Mouse (Mus musculus) regulatory T cell (primary cell): Measurements from ENCODE around the gene Kif6.

Experiments used
- in situ Hi-C: fragments of 300-600 bp; cut with MboI, MseI; formaldehyde crosslinking; loops from one replicate; pipeline ENCODE4 v1.15.1; 2025; ENCODE audit warnings: high pct_unique_total_duplicates

Gene Kif6

DNA sequence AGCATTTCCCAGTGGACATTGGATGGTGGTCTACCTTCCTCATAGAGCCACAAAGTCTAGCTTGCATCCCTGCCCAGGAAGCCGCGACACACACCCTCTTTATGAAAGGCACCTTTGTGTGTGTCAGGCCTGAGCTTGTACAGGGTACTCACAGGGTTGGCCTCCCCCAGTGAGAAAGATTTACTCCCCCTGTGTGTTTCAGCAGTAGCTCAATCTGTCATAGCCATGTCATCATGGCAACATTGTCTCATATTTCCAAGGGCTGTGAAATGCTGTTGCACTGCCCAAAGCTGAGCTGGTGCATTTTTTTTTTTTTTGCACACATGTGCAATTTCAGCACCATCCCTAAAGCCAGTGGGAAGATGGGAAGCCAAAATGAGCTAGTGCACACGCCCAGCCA is 224.3 kb downstream of the Kif6 start:
- in situ Hi-C loops: no loop called here

DNA sequence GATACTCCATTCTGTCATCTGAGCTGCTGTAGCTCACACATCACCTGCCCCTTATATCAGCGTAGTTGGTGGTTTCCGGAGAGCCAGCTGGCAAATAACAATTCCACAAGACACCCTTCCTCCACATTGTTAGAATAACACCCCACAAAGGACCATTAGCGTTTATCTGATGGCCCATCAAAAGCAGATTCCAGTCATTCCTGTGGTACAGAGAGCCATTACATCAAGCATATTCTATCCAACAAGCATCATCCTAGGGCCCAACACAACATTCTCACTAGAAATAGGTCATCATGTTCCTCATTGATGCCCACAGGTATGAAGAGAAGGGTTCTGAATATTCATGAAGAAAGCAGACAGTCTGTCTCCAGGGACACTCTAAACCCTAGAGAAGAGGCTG is 236.3 kb downstream of the Kif6 start:
- in situ Hi-C loops: no loop called here

DNA sequence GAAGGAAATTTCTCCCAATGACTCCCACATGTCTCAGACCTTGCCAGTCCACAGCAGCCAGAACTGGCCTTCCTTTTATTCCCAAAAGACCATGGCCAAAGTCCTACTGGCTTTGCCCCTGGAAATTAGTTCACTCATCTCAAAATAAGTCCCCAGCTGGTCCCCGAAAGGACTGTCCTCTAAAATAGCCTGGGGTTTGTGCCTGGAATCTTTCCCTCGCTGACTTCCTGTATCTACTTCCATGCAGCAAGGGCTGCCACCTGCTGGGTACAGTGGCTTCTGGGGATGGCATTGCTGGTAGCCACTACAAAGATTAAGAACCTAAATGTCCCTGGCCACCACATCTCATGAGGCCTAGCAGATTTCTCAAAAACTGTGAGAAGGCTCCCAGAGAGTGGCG is 237.2 kb downstream of the Kif6 start:
- in situ Hi-C loops: no loop called here

DNA sequence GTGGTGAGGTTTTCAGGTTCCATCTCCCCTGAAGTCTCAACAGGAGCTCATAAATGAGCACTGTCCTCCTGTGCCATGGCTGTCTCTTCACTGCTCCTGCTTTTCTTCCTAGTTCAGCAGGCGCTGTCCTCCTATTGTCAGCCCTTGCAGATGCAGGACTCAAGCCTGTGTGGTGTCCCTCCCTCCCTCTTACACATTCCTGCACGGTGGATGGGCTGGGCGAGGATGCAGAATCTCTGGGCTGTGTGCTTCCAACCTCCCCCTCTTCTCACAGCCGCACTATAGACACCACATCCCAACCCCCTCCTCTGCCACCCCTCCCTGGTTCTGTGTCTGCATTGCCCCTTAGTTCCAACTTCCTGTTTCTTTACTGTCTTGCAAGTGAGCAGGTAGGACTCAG is 240.8 kb downstream of the Kif6 start:
- in situ Hi-C loops: no loop called here

DNA sequence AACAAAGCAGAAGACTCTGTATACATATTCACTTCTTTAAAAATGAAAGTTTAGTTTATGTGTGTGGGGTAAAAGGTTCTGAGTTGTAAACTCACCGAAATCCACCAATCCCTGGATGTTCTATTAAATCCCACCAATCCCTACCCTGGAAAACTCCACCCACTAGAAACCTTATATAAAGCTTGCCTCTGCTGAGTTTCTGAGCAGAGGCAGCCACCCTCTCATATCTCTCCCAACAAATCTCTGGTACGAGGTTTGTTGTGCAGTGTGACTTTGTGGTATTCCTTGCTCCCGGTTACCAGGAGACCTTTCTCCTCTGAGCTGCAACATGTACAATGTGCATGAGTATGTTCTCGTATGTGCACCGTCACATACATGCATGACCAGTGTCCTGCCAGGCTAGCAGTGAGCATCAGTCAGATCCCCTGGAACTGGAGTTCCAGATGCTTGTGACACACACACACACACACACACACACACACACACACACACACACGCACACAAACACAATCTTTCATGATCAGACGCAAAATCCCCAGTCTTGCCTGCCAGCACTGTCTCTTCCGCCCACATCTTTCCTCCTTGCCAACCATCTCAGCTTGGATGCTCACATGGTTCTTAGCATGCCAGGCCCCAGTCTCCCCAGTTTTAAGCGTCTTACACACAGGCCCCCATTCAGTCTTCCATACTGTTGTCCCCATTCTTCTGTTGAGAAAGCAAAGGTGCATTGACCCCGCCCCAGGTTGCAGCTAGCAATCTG is 245.3 kb downstream of the Kif6 start:
- in situ Hi-C loops: no loop called here

DNA sequence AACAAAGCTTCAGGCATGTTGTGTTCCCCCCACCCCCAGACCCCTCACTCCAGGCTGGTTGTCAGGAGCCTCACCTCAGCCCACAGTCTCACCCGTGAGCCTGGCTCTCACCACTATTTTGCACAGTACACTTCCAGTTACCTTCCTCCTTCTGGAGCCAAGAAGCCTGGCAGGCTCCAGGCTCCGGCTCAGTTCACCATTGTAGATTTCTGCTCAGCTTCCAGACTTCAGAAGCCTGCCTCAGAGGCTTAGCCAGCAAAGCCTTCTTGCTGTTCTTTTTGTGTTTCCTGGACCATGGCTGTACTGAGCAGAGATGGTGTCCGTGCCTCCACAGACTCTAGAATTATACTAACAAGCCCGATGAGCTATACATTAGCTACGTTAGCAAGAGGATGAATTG is 248.7 kb downstream of the Kif6 start:
- in situ Hi-C loops: no loop called here

DNA sequence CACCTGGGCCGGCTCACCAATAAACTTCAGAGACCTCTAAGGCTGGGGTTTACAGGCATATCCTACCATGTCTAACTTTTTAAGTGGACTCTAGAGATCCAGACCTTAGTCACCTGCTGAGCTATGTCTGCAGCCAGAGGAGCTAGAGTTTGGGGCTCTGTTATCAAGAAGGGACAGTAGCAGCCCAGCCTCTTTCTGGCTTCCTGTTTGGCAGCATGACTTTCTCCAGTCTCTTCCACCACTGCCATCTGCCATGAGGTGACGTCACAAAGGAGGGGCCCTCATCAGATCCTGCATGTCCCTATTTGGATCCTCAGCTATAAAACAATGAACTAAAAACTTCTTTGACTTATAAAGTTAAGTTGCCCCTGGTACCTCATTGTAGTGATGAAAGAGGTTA is 250.7 kb downstream of the Kif6 start:
- in situ Hi-C loops: no loop called here

DNA sequence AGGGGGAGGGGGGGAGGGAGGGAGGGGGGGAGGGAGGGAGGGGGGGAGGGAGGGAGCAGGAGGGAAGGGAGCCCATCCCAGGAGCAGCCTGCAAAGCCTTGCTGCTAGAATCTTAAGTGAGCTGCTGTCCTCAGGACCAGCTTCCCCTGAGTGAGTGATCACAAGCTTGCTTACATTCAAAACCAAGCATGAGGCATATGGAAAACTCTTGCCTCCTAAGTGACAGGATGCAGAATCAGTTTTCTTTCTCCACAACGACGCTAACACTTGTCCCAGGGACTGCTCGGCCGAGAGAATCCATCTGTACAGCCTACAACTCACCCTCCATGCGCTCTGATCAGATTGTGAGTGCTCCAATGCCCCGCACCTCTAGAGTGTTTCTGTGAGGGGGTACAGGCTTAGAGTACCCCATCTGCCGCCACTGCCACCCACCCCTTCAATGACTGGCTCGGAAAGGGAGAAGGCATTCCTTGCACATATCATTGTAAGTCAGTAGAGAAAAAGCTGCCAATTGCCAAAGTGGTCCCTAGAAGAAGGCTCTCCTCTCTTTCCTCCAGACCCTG is 251.8 kb downstream of the Kif6 start:
- in situ Hi-C loops: no loop called here

DNA sequence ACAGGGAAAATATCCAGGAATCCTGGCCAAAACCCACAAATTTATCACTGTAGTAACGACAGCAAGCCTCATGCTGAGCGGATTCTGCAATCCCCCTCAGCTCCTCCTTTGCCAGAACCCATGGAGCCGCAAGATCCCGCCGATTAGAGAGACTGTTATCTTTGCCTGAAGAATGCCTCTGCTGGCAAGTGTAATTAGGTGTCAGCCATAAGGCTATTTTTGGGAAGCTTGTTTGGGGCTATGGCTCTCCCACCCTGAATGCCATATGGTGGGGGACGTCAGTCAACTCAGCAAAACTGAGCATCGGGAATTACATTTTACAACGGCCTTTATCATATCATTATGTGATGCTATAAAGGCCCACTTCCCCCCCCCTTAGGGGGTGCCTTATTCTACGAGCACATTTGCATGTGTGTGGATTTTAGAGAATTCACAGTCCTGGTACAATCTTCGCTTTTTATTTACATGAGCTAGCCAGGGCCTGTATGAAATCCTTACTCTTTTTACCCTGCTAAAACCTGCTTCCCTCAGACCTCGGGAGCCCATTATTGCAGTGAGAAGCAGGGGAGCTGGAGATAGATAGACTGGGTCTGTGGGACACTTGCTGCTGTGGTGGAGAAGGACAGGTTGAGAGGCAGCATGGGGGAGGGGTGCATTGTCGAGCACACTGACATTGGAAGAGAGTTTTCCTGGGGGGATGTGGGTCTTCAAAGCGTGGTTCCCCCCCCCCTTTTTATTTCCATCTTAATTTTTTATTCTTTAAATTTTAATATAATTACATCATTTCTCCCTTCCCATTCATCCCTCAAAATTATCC is 252.6 kb downstream of the Kif6 start:
- in situ Hi-C loops: no loop called here

DNA sequence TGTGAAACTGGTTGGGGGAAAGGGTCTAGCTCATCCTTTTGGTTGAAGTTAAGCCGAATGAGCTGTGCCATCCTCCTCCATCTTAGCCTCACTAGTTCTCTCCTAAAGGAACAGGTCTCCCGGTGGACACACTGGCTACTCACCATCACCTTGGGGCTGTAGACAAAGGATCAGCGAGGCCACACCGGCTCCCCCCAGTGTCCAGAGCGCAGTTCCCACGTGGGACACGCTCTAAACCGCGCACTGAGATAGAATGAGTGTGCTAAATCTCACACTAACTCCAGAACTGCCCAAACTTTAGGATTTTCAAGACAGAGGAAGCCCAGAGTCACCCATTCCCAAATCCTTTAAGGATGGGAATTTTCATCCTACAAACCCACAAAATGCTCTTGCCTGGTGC is 254.3 kb downstream of the Kif6 start:
- in situ Hi-C loops: no loop called here

DNA sequence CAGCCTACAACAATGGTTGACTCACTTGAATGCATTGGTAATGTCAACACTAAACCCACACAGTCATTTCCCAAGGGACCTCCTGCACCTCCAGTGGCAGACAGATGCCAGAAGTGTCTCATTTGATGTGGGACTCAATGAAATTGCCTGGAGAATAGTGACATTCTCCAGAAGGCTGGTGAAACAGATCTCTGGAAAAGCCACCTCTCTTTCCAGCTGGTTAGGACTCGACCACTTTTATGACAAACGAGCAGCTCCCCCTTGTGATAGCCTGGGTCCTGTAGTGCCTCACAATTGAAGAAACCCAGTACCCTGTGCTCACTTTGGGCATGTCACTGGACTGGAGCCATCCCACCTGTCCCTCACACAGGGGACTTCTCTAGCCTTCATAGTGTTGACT is 257.4 kb downstream of the Kif6 start:
- in situ Hi-C loops: no loop called here

DNA sequence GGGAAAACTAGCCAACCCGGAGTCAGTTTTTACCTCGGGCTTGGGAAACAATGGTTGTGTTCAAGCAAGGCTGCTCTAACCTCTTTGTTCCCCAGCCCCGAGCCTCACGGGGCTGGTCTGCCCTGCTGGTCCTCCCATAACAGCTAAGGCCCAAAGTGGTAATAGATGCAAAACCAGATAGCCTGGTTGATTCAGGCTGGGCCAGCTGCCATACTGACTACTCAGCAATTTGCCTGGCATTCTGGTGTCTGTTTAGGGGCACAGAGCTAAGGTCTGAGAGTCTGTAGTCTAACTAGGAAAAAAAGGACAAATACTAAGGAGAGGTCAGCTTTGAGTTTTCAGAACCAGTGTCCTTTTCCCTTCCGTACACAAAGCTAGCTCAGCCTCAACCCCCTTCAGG is 259.8 kb downstream of the Kif6 start:
- in situ Hi-C loops: no loop called here

DNA sequence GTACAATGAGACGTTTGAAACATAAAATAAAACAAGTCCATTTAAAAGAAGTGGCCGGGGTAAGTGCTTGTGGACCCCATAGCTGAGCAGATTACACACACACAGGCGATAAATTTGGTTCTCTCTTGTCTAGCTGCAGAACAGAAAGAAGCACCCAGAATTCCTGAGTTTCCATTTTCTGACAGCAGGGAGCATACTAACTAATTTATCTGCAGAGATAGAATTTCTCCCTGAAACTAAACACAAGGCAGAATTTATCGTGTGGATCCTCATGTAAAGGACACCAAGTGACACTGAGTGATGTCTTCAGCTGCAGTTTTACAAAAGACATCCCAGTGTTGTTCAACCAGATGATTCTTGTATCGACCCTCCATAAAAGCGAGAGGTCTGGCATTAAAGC is 260.5 kb downstream of the Kif6 start:
- in situ Hi-C loops: no loop called here

DNA sequence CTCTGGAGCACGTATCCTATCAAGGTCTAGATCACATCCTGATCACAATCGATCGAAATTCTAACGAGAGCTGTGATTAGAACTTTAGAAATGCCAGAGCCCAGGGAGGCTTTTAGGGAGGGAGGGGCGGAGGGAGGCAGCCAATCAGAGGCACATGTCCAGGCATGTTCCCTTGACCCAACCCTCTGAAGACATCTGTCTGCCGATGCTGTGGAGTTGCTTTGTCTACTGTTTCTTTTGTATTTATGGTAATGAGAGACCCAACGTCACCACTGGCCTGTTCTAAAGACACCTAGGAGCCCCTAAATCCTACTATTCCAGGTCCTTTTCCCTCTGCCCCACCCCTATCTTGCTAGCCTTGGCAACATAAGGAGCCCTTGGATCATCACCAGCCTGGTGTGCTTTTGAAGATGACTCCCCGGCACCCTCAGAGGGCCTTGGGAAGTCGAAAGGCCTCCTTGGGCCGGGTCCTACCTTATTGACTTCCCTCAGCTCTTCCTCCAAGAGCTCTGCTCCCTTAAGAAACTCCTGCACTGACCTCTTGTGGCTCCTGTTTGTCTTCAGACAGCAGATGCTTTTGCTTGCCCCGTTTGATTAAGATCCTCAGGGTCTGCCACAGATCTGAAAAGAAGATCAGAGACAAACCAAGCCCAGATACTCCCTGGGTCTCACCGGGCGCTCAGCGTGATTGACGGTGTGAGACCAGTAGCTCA is 261.2 kb downstream of the Kif6 start:
- in situ Hi-C loops: no loop called here

DNA sequence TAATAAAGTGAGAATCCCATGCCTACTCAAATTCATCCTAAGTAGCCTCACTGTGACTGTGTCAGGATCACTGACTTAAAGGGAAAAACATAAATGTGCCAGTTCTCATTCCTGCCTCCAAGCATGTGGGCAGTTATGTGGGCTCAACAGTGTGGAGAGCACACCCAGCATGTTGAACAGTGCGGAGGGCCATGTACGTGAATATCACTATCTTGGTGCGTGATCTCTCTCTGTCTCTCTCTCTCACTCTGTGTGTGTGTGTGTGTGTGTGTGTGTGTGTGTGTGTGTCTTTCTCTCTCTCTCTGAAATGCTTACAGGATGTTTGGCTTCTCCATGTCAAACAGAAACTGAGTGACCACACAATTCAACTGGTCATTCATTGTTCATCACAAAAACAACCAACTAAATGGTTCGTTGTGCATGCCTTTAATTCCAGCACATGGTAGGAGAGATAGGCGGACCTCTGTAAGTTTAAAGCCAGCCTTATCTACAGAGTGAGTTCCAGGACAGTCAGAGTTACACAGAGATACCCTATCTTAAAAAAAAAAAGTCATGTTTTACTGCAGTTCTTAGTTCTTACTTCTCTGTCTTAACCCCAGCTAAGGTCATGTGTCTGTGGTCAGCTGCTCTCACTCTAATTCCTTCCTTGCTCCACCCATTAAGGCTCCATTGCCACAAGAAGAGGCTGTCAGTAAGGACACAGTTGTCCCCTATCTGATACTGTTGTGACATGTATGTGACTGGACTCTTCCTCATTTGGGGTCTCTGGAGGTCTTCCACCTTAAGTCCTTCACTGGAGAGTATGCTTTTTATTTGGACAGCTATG is 266.2 kb downstream of the Kif6 start:
- in situ Hi-C loops: no loop called here

DNA sequence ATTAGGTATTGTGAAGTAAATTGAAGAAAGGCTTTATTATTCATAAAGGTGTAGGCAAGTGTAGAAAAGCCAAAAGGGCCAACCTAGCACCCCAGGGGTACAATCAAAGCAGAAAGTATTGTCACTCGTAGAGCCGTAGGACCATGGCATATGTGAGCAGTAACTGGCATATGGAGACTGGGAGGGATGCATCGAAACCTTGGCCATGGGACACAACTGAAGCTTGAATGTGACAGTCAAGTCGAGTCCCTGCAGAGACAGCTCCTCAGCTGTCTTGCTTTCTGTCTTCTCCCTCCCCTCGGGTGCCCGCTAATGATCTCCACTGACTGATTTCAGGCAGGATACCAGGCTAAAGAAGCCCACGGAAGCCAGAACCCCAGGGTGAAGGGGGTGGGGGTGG is 266.9 kb downstream of the Kif6 start:
- in situ Hi-C loops: no loop called here

DNA sequence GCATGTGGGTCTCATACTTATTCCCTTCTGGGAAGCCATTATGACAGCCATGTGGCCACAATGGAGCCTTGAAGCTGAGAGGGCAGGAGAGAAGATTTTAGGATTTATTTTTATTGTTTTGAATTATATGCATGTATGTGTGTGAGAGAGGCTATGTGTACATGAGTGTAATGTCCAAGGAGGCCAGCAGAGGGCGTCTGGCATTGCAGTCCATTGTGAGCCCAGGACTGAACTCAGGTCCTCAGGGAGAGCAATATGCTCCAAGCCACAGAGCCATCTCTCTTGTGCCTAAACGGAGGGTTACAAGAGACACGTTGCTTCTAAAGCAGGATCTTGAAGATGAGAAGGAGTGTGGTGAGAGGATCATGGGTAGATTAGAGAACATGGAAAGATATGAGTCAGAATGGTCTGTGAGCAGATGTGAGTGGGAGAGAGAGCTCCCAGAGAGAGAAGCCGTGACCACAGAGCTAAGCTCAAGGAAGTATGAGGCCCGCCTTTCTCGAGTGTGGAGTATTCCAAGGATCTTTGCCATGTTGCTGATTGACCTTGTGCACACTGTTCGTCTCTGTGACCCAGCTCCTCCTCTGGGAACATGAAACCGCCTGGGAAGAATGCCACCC is 268.3 kb downstream of the Kif6 start:
- in situ Hi-C loops: no loop called here

DNA sequence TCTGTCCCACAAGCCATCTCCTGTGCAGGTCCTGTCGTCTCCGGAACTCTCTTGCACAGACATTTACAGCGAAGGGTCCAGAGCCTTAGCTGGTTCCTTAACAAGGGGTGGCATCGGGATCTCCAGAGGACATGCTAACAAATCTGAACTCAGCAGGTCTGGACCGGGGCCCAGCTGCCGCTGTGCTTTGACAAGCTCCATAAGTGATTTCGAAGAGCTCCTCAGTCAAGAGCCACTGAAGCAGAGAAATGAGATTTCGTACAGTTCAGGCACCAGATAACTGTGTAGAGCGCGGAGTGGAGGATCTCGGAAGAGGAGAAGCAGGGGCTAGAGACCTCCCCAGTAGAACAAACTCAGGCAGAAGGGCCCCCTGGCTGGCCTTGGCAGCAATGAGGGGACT is 270.1 kb downstream of the Kif6 start:
- in situ Hi-C loops: no loop called here

DNA sequence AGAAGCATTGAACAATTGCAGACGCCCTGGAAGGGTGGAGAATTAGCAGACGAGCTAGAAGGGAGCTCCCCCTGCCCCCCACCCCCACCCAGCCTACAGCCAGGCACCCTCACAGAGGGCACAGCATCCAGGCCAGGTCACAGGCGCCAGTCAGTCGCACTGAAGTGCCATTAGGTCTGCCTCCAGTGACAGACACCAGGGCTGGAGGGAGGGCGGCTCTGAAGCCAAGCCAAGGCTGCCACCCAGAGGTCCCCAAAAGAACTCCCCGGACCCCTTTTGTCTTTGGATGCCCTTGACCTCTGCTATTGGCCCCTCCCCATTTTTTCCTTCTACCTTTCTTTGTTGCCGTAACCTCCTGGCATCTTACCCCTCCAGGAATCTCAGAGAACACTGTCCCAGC is 274.7 kb downstream of the Kif6 start:
- in situ Hi-C loops: no loop called here

DNA sequence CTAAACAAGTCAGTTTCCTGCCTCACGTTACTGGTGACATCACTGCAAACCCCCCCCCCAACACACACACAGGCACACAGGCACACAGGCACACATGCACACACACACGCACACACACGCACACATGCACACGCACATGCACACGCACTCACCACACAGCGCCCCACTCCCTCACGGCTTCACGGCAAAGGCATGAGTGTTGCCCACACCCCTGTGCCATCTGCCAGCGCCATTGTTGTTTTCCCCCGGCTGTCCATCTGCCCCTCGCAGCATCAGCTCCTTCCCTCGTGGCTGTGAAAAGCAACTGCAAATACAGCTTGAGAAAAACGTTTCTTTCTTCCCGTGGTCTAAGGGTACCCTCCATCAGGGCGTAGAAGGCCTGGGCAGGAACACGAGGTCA is 275.9 kb downstream of the Kif6 start:
- in situ Hi-C loops: no loop called here

DNA sequence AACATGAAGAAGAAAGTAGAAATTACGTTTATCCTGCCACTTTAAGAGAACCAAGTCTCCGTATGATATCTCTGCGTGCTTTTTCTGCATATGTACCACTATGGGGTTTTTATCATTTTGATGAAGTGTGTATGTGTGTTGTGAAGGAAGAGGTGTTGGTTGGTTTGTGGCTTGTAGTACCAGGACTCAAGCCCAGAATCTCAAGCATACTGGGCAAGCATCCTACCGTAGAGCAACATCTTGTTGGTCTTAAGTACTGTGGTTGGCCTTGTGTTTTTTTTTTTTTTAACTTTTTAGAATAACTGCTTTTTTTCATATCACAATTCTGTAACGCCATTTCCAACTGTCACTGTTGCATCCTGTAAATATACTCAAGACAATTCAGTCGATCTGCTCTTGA is 277.5 kb downstream of the Kif6 start:
- in situ Hi-C loops: no loop called here
